Mouse (Mus musculus): ENCODE measurements around the gene Gcg.

Gcg gene

DNA sequence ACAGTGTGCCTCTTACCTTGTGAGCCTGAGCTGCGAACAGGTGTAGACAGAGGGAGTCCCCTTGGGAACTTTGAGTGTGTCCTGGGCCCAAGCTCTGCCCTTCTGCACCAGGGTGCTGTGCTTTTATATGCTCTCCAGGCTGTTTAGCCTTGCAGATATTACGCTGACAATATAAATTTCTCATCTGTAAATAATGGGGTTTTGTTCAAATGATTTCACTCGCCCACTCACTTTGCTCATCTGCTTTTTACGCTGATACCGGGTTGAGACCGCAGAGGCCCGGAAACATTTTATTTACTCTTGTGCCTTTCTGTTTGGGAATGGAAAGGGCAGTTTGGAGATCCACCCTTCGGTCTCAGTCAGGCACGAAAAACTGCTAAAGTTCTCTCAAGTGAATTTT is at the start of gene Gcg:
Gcg (minus strand) TSS at position 101 of the 400 bp plus-strand sequence.
- no peak for DNase-seq (ENCODE audit: low read depth, low spot score)

DNA sequence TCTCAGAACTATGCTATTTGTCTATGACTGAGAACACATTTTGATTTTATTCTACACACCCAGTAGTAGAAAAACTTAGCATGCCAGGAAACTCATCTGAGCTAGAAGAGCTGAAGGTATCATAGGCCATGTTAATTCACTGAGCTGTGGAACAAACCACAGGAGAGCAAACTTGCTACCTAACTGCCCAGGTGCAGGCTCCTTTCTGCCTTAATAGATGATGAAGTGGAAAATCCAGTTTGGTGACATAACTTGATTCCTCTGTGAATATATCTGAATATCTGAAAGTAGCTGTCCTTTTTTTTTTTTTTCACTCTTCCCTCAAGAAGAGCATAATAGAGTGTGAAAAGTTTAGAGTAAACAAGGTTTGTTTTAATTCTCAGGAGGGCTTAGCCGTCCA is 47.6 kb upstream of the Gcg start:
- DNase-seq (ENCODE audit: low read depth, low spot score) = no peak

DNA sequence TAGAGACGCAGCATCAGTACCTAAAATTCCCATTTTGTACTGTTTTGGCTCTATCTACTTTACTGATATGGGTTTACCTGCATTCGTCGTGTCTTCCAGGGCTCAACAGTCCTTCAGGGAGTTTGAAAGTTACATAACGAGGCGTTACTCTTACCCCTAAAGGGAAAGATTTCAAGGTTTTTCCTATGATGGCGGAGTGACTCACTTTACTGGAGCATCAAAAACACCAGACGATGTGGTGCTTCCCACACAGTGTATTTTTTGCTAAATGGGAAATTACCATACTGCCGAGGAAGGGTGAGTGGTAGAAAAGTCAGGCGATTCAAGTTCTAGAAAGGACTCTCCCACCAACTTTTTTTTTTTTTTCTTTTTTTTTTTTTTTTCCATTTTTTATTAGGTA is 42.9 kb upstream of the Gcg start:
- DNase-seq (ENCODE audit: low read depth, low spot score) = peak; percentile 22

DNA sequence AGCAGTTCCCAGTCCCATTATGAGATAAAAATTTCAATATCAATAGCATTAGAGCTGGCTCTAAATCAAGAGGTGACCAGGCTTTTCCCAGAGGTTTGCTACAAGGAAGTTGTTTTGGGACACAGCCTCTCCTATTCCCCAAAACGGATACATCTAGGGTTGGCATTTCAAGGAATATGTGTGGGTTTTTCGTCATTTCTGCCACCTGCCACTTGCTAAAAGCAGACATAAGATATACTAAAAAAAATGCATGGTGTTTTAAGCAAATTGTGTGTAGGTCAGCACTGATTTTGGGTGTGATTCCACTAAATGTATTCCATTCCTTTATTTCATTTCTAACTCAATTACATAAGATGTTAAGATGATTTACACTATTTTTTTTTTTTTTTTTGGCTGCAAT is 34.3 kb upstream of the Gcg start:
- DNase-seq (ENCODE audit: low read depth, low spot score) = no peak

DNA sequence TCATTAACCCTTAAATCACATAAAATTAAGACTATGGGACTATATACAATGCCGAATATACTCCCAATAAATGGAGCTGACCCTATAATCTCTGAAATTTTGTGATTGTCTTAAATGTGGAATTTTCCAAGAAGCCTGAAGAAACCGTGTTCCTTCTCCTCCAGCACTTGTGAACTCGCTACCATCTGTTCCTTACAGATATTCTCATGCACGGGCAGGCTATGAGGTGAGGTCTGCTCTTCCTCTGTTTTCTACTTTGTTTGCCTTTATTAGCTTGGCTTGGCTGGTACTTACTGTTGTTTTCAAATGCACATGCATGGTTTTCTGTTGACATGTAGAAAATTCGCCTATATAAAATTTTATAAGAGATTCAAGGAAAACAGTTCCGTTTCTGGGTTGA is 31.0 kb upstream of the Gcg start:
- no peak for DNase-seq (ENCODE audit: low read depth, low spot score)

DNA sequence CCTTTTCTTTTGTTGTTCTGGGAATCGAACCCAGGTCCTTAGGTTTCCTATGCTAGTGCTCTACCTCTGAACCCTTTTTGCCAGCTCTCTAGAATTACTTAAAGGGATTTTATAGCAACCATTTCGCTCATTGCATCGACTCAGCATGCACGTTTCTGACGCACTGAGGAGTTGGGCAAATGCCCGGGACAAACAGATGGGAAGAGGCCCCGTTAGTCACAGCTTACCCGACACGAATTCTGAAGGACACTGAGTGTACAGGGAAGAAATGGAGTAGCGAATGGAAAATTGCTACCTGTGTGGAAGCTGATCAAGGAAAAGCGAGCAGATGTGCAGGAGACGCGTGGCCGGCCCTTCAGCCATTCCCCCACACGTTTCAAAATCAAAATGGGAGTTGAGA is 30.0 kb upstream of the Gcg start:
- no peak for DNase-seq (ENCODE audit: low read depth, low spot score)

DNA sequence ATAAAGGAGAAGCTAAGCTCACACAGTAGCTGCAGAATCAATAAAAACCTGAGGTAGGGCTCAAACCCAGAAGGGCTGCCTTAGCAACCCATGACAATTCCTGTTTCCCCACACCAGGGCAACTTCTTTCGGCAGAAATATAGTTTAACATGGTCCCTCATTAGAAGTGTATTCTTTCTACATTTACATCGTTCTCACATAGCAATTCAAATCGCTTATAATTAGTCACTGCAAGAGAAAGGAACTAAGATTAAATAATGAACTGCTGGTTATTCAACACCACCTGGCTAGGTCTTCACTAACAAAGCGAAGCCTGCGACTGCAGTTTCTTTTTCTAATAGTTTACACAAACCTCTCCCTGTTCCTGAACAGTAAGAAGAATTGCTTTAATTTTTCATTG is 23.7 kb upstream of the Gcg start:
- no peak for DNase-seq (ENCODE audit: low read depth, low spot score)

DNA sequence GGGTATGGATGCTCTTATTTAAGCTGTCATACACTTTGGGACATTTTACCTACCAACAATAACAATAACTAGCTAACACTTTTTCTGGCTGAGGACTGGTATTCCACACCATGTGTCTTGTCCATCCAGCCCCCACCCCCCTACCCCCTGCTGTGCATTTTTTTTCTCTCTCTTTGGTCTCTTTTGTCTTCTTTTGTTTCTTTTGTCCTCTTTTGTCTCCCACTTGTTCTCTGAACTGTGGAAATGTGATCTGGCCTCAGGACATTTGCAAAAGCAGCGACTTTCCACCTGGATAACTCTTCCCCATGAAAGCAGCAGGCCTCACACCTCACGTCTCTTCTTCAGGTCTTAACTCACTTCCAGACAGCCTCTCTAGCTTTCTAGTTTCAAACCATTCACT is 23.0 kb upstream of the Gcg start:
- no peak for DNase-seq (ENCODE audit: low read depth, low spot score)

DNA sequence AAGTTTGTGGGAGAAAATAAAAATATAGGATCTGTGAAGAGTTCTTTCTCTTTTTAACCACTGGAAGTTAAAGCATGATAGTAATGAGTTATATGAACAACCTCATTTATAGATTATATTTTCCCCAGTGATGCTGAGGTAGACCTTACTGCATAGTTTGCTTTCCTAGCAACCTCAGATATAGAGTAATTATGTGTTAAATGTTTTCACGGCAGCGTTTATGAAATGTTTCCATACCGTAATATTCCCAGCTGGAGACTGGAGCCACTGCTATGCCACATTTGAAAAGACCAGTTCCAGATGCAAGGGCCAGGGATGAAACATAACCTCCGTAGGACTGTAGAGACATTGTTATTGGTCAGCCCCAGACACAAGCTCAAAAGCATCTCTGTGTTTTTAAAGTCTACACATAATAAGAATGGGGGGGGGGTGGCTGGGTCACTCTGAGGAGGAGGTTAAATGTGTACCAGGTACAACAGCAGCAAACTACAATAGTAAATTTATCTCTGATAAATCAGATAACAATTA is 20.9 kb upstream of the Gcg start:
- no peak for DNase-seq (ENCODE audit: low read depth, low spot score)

DNA sequence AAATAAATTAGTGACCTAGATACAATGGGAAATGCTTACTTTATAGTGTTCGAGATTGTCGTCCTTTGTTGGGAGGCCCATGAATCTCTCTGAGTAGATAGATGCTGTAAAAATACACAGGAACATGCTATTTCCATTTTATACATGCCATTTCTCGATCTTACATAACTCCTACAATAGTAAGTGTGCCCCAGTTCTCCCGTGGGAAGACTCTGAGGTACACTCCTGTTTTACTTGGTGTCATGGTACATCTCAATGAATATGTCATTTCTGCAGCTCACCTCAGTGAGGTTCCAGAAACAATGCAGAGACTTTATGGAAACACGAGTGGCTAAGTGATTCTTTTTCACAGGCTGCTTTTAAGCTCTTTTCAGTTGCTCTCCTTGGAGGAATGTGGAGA is 19.9 kb upstream of the Gcg start:
- DNase-seq (ENCODE audit: low read depth, low spot score) = no peak

DNA sequence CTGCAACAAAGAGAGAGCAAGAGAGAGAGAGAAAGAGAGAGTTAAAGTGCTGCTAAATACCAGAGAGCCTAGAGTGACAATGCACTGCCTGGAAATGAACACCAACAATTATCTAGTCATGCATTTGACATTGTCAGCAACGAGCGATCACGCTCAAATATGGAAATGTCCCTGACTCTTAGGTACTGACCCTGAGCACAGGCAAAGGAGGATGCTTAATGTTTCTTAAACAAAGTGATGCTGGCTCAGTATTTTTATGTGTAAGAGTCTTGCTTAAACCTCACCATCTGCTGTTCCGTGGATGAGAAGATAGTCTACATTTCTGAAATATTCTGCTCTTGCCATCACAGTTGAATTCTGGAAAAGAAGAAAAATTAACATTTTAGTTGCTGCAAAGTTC is 19.1 kb upstream of the Gcg start:
- no peak for DNase-seq (ENCODE audit: low read depth, low spot score)

DNA sequence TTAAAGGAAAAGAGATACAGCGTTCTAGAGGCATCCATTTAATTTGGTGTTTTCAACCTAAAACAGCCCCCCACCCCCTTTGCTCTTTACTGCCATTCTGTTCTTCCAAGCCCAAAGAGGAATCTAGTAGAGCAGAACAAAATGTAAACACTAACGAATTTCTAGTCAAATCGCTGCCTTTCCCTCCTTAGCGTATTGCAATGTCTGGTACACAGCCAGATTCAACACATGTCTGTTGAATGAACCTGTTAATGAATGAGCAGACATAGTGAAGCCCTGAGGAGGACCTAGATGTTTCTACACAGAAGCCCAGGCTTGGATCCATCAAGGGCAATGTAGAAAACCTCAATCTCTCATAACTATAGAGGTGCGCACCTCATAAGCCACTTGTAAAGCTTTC is 15.4 kb upstream of the Gcg start:
- DNase-seq (ENCODE audit: low read depth, low spot score) = no peak

DNA sequence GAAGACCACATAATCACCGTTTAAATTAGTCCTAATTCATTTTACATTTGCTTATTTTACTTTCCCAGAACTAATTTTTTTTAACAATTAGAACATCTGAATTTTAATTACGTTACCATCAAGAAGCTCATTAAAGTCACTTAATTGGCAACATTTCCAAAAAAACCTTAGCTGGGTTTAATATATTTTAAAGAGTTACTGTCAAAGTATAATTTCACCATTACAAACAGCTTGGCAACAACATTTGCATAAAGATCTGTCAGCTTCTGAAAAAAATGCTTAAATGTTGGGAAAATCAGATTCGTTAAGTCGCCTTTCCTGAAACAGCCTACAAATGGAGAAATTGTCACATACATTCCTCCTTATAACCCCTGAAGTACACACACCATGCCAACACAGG is 14.6 kb upstream of the Gcg start:
- no peak for DNase-seq (ENCODE audit: low read depth, low spot score)

DNA sequence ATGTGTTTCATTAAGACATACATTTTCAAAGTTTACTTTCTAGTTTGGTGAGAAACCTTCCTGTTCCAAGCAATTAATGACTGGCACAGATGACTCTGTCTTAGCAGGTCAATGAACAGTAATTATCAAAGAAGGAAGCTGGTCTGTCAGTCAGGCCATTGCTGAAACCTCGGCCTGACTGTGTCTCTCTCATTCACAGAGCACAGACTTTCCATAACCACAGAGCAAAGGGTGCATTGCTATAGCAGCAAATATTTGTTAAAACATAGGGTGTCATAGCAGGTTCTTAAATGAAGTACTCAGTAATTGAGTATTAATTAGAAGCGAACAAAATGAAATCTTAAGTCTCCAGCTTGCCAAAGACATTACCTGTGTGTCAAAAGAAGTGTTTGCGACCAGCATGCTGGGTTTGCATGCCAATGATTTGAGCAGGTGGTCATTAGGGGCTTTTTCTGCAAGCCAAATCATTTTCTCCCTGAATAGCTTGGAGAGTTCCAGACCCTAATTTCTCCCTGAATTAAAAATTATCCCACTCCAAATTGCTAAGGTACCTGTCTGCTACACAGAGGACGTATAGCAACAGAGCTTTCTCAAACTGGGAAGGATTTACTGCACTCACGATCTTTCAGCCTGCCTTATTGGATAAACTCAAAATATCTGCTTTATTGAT is 14.0 kb upstream of the Gcg start:
- DNase-seq (ENCODE audit: low read depth, low spot score) = no peak

DNA sequence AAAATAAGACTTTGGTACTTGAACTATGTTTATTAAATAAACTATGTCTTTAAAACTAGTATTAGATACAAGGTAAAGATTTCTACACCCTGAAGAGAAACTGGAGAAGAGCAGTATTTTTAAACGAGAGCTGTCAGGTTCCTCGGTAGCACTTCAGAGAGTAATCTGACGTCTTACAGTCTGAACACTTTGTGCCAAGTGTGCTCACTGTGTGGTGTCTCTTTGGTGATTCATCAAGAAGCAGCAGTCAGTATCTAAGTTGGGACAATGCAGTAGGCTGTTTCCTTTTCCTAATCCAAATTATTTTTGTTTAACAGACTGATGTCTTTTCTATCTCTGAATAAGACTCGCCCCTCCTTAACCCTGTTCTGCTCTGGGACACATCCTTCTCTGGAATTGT is 12.0 kb upstream of the Gcg start:
- DNase-seq (ENCODE audit: low read depth, low spot score) = no peak

DNA sequence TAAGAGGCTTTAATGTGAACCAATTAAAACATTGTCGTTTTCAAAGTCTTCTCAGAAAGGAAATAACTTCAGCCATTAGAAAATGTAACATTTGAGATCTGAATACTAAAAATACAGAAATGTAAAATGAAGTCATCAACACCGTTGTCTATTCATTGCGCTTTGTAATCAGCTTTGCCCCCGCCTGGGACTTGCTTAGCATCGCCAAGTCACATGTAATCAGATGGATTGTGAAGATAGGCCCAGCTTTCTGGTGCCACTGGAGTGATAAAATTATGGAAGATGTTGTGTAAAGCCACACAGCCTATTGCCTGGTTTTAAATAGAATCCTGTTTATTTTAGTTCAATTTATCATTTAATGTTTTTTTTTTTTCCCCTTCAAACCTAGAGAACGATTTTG is 6.4 kb upstream of the Gcg start:
- no peak for DNase-seq (ENCODE audit: low read depth, low spot score)

DNA sequence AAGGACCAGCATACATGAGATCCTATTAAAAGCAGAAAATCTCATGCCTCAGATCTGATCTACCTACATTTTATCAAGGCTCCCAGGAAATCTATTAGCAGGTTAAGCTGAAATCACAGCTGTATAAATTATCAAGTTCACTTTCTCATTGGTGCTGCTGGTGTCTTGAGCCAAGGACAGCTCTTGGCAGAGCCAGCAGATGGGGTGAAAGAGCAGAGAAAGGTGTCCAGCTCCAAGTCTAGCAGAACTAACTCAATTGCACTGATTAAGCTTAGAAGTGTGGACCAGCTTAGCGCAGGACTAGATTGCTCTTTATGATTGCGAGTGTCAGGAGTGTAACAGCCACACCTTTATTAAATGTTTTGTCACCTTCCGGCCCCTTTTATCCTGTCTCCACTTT is 1.5 kb upstream of the Gcg start:
- no peak for DNase-seq (ENCODE audit: low read depth, low spot score)

DNA sequence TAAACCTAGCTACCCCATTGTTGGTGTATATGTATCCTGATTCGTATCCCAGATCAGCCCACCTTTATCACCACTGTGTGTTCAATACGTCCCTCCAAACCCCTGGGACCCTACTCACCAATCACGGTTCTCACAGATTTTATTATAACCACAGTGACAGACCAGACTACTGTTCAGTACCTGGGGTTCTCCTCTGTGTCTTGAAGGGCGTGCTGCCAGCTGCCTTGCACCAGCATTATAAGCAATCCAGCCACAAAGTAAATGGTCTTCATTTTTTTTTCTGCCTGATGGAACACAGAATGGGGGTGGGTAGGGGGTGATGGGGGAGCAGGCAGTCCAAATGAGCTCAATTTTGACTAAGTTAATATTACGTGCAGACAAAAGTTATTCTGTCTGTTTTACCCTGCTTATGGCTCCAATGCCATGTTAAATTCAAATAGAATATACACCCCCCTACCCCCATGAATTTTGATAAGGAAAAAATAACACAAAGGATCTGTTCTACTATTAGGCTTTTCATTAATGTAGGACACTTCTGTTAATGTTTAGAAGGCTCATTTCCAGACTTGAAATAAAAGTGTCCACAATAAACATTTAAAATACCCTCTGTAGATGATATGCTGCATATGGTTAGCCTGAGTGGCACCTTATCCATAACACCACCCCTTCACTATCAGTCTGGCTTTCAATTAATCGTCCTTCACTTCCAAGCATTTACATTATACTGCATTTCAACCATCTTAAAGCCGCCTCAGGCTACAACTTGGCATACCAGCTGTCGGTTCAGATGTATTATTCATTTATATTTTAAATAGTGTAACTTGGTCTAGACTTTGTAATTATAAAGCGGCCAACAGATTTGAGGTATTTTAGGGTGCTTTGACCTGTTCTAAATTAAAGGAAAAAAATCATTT is 2.9 kb downstream of the Gcg start:
- no peak for DNase-seq (ENCODE audit: low read depth, low spot score)

DNA sequence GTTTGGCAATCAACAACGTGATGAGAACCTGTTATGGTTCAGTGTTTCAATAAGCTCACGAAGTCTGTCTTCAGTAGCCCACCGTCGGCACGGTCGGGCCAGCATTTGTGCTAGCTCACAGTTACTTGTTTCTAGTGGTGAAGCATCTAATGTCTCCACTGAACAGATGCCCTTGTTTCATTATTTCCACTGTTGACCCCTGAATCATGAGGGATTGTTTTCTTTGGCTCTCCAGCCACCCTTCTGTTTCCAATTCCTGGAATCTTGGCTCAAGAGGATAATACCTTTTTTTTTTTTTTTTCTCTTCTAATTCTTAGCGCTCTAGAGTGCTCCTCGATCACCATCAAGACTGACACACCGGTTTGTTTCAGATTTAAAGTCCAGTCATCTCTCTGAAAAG is 13.9 kb downstream of the Gcg start:
- DNase-seq (ENCODE audit: low read depth, low spot score) = no peak

DNA sequence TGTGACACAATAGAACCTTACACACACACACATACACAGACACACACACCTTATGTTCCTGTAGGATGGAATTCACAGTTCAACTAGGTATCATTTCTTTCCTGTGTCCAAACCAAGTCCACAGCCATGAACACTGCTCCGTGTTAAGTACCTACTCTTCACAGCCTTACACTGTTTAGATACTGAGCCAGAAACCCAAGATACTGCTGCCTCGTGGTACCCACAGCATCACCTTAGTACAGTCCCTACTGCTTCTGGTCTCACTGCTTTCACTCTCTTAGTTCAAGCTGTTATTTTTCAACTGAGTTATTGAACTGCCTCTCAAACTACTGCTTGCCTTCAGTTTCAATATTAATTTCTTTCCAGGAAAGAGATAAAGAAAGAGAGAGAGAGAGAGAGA is 20.2 kb downstream of the Gcg start:
- DNase-seq (ENCODE audit: low read depth, low spot score) = no peak

DNA sequence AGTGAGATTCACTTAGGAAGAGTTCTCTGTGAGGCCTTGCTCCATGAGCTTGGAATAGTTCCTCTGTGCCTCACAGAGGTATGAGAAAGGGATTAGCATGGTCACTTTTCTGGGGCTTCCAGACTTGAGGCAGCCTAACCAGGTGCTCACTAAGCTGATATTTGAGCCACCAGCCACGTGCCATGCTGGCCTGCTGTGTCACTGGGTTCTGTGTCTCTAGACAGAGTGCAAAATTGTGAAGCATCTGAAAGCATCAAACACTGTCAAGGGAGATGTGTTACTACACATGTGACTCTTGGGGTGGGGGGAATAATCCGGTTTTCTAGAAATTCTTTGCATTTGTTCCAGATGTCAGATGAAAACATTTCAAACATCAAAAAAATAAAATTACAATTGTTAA is 21.3 kb downstream of the Gcg start:
- DNase-seq (ENCODE audit: low read depth, low spot score) = no peak

DNA sequence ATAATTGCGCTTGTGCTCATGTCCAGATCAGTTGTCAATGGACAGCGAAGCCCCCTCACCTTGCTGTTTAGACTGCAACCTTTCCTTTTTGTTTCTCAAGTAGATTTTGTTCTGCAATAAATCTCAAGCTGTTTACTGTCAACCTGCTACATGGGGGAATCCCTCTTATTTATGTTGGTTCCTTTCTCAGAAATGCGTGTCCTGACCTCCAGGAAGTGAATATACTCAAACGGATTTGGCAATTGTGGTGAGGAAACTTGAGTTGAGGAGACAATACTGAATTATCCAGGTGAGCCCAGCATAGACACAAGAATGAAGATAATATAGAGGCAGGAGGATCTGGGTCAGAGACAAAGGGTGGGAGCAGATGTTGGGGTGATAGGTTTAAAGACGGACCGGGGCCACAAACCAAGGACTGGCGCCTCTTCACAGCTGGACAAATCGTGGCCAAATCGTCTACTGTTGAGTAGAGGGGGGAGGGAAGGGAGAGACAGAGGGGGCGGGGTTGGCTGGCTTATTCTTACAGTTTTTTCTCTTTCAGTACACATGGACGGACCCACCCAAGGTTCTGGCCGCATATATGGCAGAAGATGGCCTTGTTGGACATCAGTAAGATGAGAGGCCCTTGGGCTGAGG is 22.5 kb downstream of the Gcg start:
- peak; percentile 14 for DNase-seq (ENCODE audit: low read depth, low spot score)
